ENCODE assay signal across 21 mouse cellular contexts in genomic region chr6:87776663-87777062, GRCm38 (mm10). TPM values are rescaled to one million over a fixed set of nuclear protein-coding genes. Genes with fewer than 3 reads are reported as not detected.
DNase-seq lines count a peak whose midpoint lies in the region; ATAC-seq and TF ChIP-seq lines count a peak whose summit lies in the region.
"Had no signal": no experiment of that assay in that cellular context is flagged by ENCODE, and none has a peak within 500 bp of the region (broad histone marks: within the 10 kb centered on the region; RNA-seq: fewer than 3 reads in every experiment).

No protein-coding gene starts in this region.

- 50% methylated on average over 1 of the region's 1 CpGs for WGBS in heart, embryonic 13.5 days
- 39% methylated on average over 1 of the region's 1 CpGs for WGBS in liver, embryonic 12.5 days (ENCODE audit: insufficient replicate concordance)
- 75% methylated on average over 1 of the region's 1 CpGs for WGBS in intestine, embryonic 16.5 days
- WGBS in lung, postnatal 0 days = 67% methylated on average over 1 of the region's 1 CpGs

- no peaks in the 10 kb centered on the region for H3K9me3 ChIP-seq in heart, embryonic 13.5 days
- no peaks in the 10 kb centered on the region for H3K9me3 ChIP-seq in liver, embryonic 12.5 days (replicated peaks)
- no peaks in the 10 kb centered on the region for H3K9me3 ChIP-seq in intestine, embryonic 16.5 days (ENCODE audit: control insufficient read depth, low read length)
- no peaks in the 10 kb centered on the region for H3K9me3 ChIP-seq in lung, postnatal 0 days (ENCODE audit: low read length)
- H3K9me3 ChIP-seq: embryonic facial prominence, embryonic 12.5 days; intestine, embryonic 15.5 days; limb, embryonic 15.5 days; neural tube, embryonic 15.5 days had no signal

- no peak overlapping the region for H3K9ac ChIP-seq in heart, embryonic 13.5 days
- H3K9ac ChIP-seq in liver, embryonic 12.5 days = peak overlapping the region; percentile 76
- H3K9ac ChIP-seq in intestine, embryonic 16.5 days (ENCODE audit: low read depth, low read length) = no peak overlapping the region
- H3K9ac ChIP-seq in lung, postnatal 0 days (replicated peaks; ENCODE audit: low read depth) = no peak overlapping the region
- H3K9ac ChIP-seq: embryonic facial prominence, embryonic 12.5 days; hindbrain, embryonic 14.5 days; intestine, embryonic 15.5 days; limb, embryonic 15.5 days; neural tube, embryonic 15.5 days had no signal

- H3K27me3 ChIP-seq in heart, embryonic 13.5 days (replicated peaks) = 0 out of 2 replicates have a peak, but pooled peaks cover 3% of the 10 kb centered on the region
- H3K27me3 ChIP-seq in liver, embryonic 12.5 days (replicated peaks) = no peaks in the 10 kb centered on the region; the same call in 1 of the 2 replicates
- no peaks in the 10 kb centered on the region for H3K27me3 ChIP-seq in intestine, embryonic 16.5 days (replicated peaks; ENCODE audit: control insufficient read depth, insufficient read depth, low read length)
- H3K27me3 ChIP-seq in lung, postnatal 0 days (replicated peaks; ENCODE audit: insufficient read depth, low read length) = no peaks in the 10 kb centered on the region
- H3K27me3 ChIP-seq: embryonic facial prominence, embryonic 12.5 days; intestine, embryonic 15.5 days; limb, embryonic 15.5 days; neural tube, embryonic 15.5 days had no signal

- H3K4me2 ChIP-seq in heart, embryonic 13.5 days = no peak overlapping the region; the same call in 1 of the 2 replicates
- peak overlapping the region; percentile 66 for H3K4me2 ChIP-seq in liver, embryonic 12.5 days
- H3K4me2 ChIP-seq in intestine, embryonic 16.5 days (ENCODE audit: low read depth, low read length) = no peak overlapping the region
- no peak overlapping the region for H3K4me2 ChIP-seq in lung, postnatal 0 days (replicated peaks; ENCODE audit: low read depth, low read length)
- H3K4me2 ChIP-seq: embryonic facial prominence, embryonic 12.5 days; hindbrain, embryonic 14.5 days; intestine, embryonic 15.5 days; limb, embryonic 15.5 days; neural tube, embryonic 15.5 days had no signal

- ATAC-seq in heart, embryonic 13.5 days (ENCODE audit: extremely low read depth, insufficient number of reproducible peaks, low FRiP score, low TSS enrichment) = 0 out of 2 replicates have a peak, but pooled peaks have one; percentile 12
- peak; percentile 25; the same call in 1 of the 2 replicates for ATAC-seq in liver, embryonic 12.5 days
- no peak for ATAC-seq in intestine, embryonic 16.5 days
- no peak for ATAC-seq in lung, postnatal 0 days
- ATAC-seq: midbrain, embryonic 16.5 days had no signal

- TF ChIP-seq CTCF in lung, postnatal 0 days (IDR thresholded peaks at IDR 0.05) = no peak

- TF ChIP-seq EP300 in lung, postnatal 0 days (IDR thresholded peaks at IDR 0.05) = no peak

- no peak overlapping the region for H3K4me3 ChIP-seq in heart, embryonic 13.5 days
- H3K4me3 ChIP-seq in liver, embryonic 12.5 days = peak overlapping the region; percentile 45
- no peak overlapping the region for H3K4me3 ChIP-seq in intestine, embryonic 16.5 days (ENCODE audit: low read length)
- H3K4me3 ChIP-seq in lung, postnatal 0 days (ENCODE audit: low read depth, low read length) = no peak overlapping the region
- H3K4me3 ChIP-seq: embryonic facial prominence, embryonic 12.5 days; intestine, embryonic 15.5 days; limb, embryonic 15.5 days; neural tube, embryonic 15.5 days had no signal

- DNase-seq in heart, adult 18-20 months = no peak
- DNase-seq in spleen, postnatal 4 days (ENCODE audit: low spot score in 2 of 2) = peak; percentile 22 to 68
- no peak for DNase-seq in spleen, postnatal 36 days (ENCODE audit: low spot score in 2 of 2)
- DNase-seq in lung, postnatal 0 days (ENCODE audit: low spot score) = no peak
- DNase-seq: adrenal gland, adult 8-10 months; cerebellum, postnatal 10 days; heart, postnatal 36 days; lung, postnatal 10 days had no signal

- H3K36me3 ChIP-seq in heart, embryonic 13.5 days = no peaks in the 10 kb centered on the region
- no peaks in the 10 kb centered on the region for H3K36me3 ChIP-seq in liver, embryonic 12.5 days
- no peaks in the 10 kb centered on the region for H3K36me3 ChIP-seq in intestine, embryonic 16.5 days (ENCODE audit: control insufficient read depth, insufficient read depth, low read length)
- H3K36me3 ChIP-seq in lung, postnatal 0 days (ENCODE audit: insufficient read depth, low read length) = no peaks in the 10 kb centered on the region
- H3K36me3 ChIP-seq: embryonic facial prominence, embryonic 12.5 days; intestine, embryonic 15.5 days; limb, embryonic 15.5 days; neural tube, embryonic 15.5 days had no signal

- H3K27ac ChIP-seq in heart, embryonic 13.5 days (replicated peaks) = no peak overlapping the region
- H3K27ac ChIP-seq in liver, embryonic 12.5 days = peak overlapping the region; percentile 95
- no peak overlapping the region for H3K27ac ChIP-seq in intestine, embryonic 16.5 days (ENCODE audit: low read length)
- no peak overlapping the region for H3K27ac ChIP-seq in lung, postnatal 0 days (ENCODE audit: low read length)
- H3K27ac ChIP-seq: embryonic facial prominence, embryonic 12.5 days; hindbrain, embryonic 14.5 days; intestine, embryonic 15.5 days; kidney, postnatal 0 days; limb, embryonic 15.5 days; neural tube, embryonic 15.5 days; stomach, postnatal 0 days had no signal

- H3K4me1 ChIP-seq in heart, embryonic 13.5 days = peaks cover 18% of the 10 kb centered on the region
- peaks cover 50% of the 10 kb centered on the region for H3K4me1 ChIP-seq in liver, embryonic 12.5 days
- H3K4me1 ChIP-seq in intestine, embryonic 16.5 days (ENCODE audit: control insufficient read depth, insufficient read depth, low read length) = peaks cover 17% of the 10 kb centered on the region
- no peaks in the 10 kb centered on the region for H3K4me1 ChIP-seq in lung, postnatal 0 days (ENCODE audit: insufficient read depth, low read depth, low read length)
- H3K4me1 ChIP-seq: embryonic facial prominence, embryonic 12.5 days; neural tube, embryonic 15.5 days had no signal

RNA-seq across cellular contexts. Expression of gene Gp9, which starts 1.2 kb away (rescaled TPM):
- 5.1 and 7.2 TPM in 2 replicates for polyA plus RNA-seq in heart, embryonic 13.5 days (2015; fragmentation: Nextera tagmentation; extraction: Ambion mirVana)
- 1 to 10 TPM; 1.2 TPM for total RNA-seq in heart, adult 18-20 months (2021)
- polyA plus RNA-seq in liver, embryonic 12.5 days (2016; fragmentation: Nextera tagmentation; extraction: Ambion mirVana) = 40.9 and 44.2 TPM in 2 replicates
- 1.5 and 2.0 TPM in 2 replicates for polyA plus RNA-seq in intestine, embryonic 16.5 days (2015; fragmentation: Nextera tagmentation; extraction: Ambion mirVana)
- polyA plus RNA-seq in lung, postnatal 0 days (2015; fragmentation: Nextera tagmentation; extraction: Ambion mirVana) = 8.3 and 9.1 TPM in 2 replicates
- total RNA-seq: gastrocnemius, adult 8-10 months had no signal
- polyA plus RNA-seq: C2C12 had no signal

RNA-seq across cellular contexts. Expression of gene Rab43, which starts 35.3 kb away (rescaled TPM):
- polyA plus RNA-seq in heart, embryonic 13.5 days (2015; fragmentation: Nextera tagmentation; extraction: Ambion mirVana) = 6.6 and 7.5 TPM in 2 replicates
- 10 to 100 TPM in 1 of 2 experiments, 1 to 10 TPM in 1; 7.6 to 10.2 TPM for total RNA-seq in heart, adult 18-20 months (2021)
- polyA plus RNA-seq in liver, embryonic 12.5 days (2016; fragmentation: Nextera tagmentation; extraction: Ambion mirVana) = 28.6 and 30.5 TPM in 2 replicates
- 11.3 and 12.2 TPM in 2 replicates for polyA plus RNA-seq in intestine, embryonic 16.5 days (2015; fragmentation: Nextera tagmentation; extraction: Ambion mirVana)
- polyA plus RNA-seq in lung, postnatal 0 days (2015; fragmentation: Nextera tagmentation; extraction: Ambion mirVana) = 13.5 and 15.1 TPM in 2 replicates

RNA-seq across cellular contexts. Expression of gene Efcc1, which starts 46.0 kb away (rescaled TPM):
- polyA plus RNA-seq in heart, embryonic 13.5 days (2015; fragmentation: Nextera tagmentation; extraction: Ambion mirVana) = 0.43 and 0.52 TPM in 2 replicates
- 1 to 10 TPM in 1 of 2 experiments, under 1 TPM in 1; 0.94 to 1.3 TPM for total RNA-seq in heart, adult 18-20 months (2021)
- 0.51 and 0.63 TPM in 2 replicates for polyA plus RNA-seq in liver, embryonic 12.5 days (2016; fragmentation: Nextera tagmentation; extraction: Ambion mirVana)
- polyA plus RNA-seq in intestine, embryonic 16.5 days (2015; fragmentation: Nextera tagmentation; extraction: Ambion mirVana) = 0.69 and 0.73 TPM in 2 replicates
- polyA plus RNA-seq in lung, postnatal 0 days (2015; fragmentation: Nextera tagmentation; extraction: Ambion mirVana) = 4.0 and 5.9 TPM in 2 replicates

RNA-seq across cellular contexts. Expression of gene Gm45140, which starts 58.9 kb away (rescaled TPM):
- 2.1 TPM in 2 replicates for polyA plus RNA-seq in heart, embryonic 13.5 days (2015; fragmentation: Nextera tagmentation; extraction: Ambion mirVana)
- 1 to 10 TPM in 1 of 2 experiments, under 1 TPM in 1; 0.74 to 1.3 TPM for total RNA-seq in heart, adult 18-20 months (2021)
- polyA plus RNA-seq in liver, embryonic 12.5 days (2016; fragmentation: Nextera tagmentation; extraction: Ambion mirVana) = 5.0 and 7.1 TPM in 2 replicates
- 3.7 and 4.1 TPM in 2 replicates for polyA plus RNA-seq in intestine, embryonic 16.5 days (2015; fragmentation: Nextera tagmentation; extraction: Ambion mirVana)
- polyA plus RNA-seq in lung, postnatal 0 days (2015; fragmentation: Nextera tagmentation; extraction: Ambion mirVana) = 0.73 and 0.94 TPM in 2 replicates

Comparison
In these comparisons a context has a peak if more than half of its experiments do, and no peak if none do; other contexts are left out.
1. DNase-seq: peak in spleen, postnatal 4 days (2 of 2); none in heart, adult 18-20 months (0 of 2), spleen, postnatal 36 days (0 of 2) and lung, postnatal 0 days (single experiment).
2. ATAC-seq: peak in heart, embryonic 13.5 days (single experiment) and liver, embryonic 12.5 days (single experiment); none in intestine, embryonic 16.5 days (single experiment) and lung, postnatal 0 days (single experiment).